Mouse (Mus musculus) T-cell, adult 2 months (primary cell): ENCODE data around the gene Ebf1.

Source experiments
- DNase-seq: peaks from one replicate; pipeline ENCODE4 v3.0.0; 2022; ENCODE audit warnings: low spot score

Gene Ebf1

GRCm38 (mm10) chr11:44619131-44619886, 2.2 kb downstream of the Ebf1 start:
- DNase-seq: no peak

- DNase-seq: no peak
These were observed 3.0 kb downstream of the Ebf1 start for GRCm38 (mm10) chr11:44619887-44620693.

- no peak for DNase-seq
These were observed 3.8 kb downstream of the Ebf1 start for GRCm38 (mm10) chr11:44620694-44621446.

- no peak for DNase-seq
These were observed 4.5 kb downstream of the Ebf1 start for GRCm38 (mm10) chr11:44621615-44622014.

GRCm38 (mm10) chr11:44622023-44622731, 5.1 kb downstream of the Ebf1 start:
- no peak for DNase-seq

GRCm38 (mm10) chr11:44624564-44624963, 7.4 kb downstream of the Ebf1 start:
- no peak for DNase-seq

GRCm38 (mm10) chr11:44626065-44626464, 8.9 kb downstream of the Ebf1 start:
- DNase-seq: no peak

GRCm38 (mm10) chr11:44628412-44628811, 11.3 kb downstream of the Ebf1 start:
- DNase-seq: no peak

GRCm38 (mm10) chr11:44632064-44632968, 15.2 kb downstream of the Ebf1 start:
- no peak for DNase-seq

- no peak for DNase-seq
These were observed 16.0 kb downstream of the Ebf1 start for GRCm38 (mm10) chr11:44633001-44633693.

- DNase-seq: no peak
These were observed 17.6 kb downstream of the Ebf1 start for GRCm38 (mm10) chr11:44634552-44635193.

- DNase-seq: no peak
These were observed 19.1 kb downstream of the Ebf1 start for GRCm38 (mm10) chr11:44636241-44636640.

GRCm38 (mm10) chr11:44638193-44638754, 21.2 kb downstream of the Ebf1 start:
- no peak for DNase-seq

GRCm38 (mm10) chr11:44641496-44641895, 24.4 kb downstream of the Ebf1 start:
- no peak for DNase-seq

- DNase-seq: no peak
These were observed 37.4 kb downstream of the Ebf1 start for GRCm38 (mm10) chr11:44654340-44655019.

- no peak for DNase-seq
These were observed 38.4 kb downstream of the Ebf1 start for GRCm38 (mm10) chr11:44655468-44655867.

- DNase-seq: no peak
These were observed 39.8 kb downstream of the Ebf1 start for GRCm38 (mm10) chr11:44656916-44657315.

- no peak for DNase-seq
These were observed 40.8 kb downstream of the Ebf1 start for GRCm38 (mm10) chr11:44657833-44658395.
